Mouse (Mus musculus) ES-E14 (cell line): ENCODE results near the gene Ptn. TPM values are rescaled to one million over a fixed set of nuclear protein-coding genes. Genes with fewer than 3 reads are reported as not detected.

ENCODE experiments used
- DNase-seq: peaks from one replicate; pipeline ENCODE4 v3.0.0-alpha.2; 2013; ENCODE audit warnings: low read depth, low spot score
- H3K27ac ChIP-seq: 2 replicates; pipeline ENCODE4 v1.5.1; 2012; ENCODE audit warnings: low read depth, mild to moderate bottlenecking, low read length, moderate library complexity, mixed read lengths; ENCODE audit not compliant: poor library complexity, insufficient read depth, severe bottlenecking
- H3K36me3 ChIP-seq: 2 replicates; pipeline ENCODE4 v1.6.1; 2012; ENCODE audit warnings: mild to moderate bottlenecking, low read length, moderate library complexity, mixed read lengths; ENCODE audit not compliant: control insufficient read depth, poor library complexity, insufficient read depth, severe bottlenecking
- H3K4me1 ChIP-seq, 2 experiments: fragments of 150-350 bp in 1 of 2; sonication (generic) in 1 of 2; 2 replicates each; pipeline ENCODE4 v1.6.1; 2012; ENCODE audit warnings: low read length in 2 of 2, mild to moderate bottlenecking in 1 of 2, mixed read lengths in 1 of 2; ENCODE audit not compliant: control insufficient read depth in 2 of 2, insufficient read depth in 2 of 2, poor library complexity in 1 of 2
- H3K4me3 ChIP-seq, 2 experiments: fragments of 150-350 bp in 1 of 2; sonication (generic) in 1 of 2; 2 replicates each; pipeline ENCODE4 v1.5.1; 2012; ENCODE audit warnings: low read length in 2 of 2, low read depth in 1 of 2, mild to moderate bottlenecking in 1 of 2, mixed read lengths in 1 of 2; ENCODE audit not compliant: insufficient read depth in 1 of 2, poor library complexity in 1 of 2, severe bottlenecking in 1 of 2
- H3K9ac ChIP-seq: 2 replicates; pipeline ENCODE4 v1.6.1; 2012; ENCODE audit warnings: low read depth, mild to moderate bottlenecking, low read length, mixed read lengths; ENCODE audit not compliant: poor library complexity, insufficient read depth, severe bottlenecking
- H3K9me3 ChIP-seq: fragments of 150-350 bp; sonication (generic); 2 replicates; pipeline ENCODE4 v1.6.1; 2012; ENCODE audit warnings: low read depth, mild to moderate bottlenecking, low read length; ENCODE audit not compliant: control insufficient read depth, insufficient read depth
- CHD2 ChIP-seq: IDR thresholded peaks from 2 replicates; pipeline ENCODE4 v1.6.1; 2014; ENCODE audit warnings: mild to moderate bottlenecking, low read depth, low read length, inconsistent platforms
- HCFC1 ChIP-seq: IDR thresholded peaks from 2 replicates; pipeline ENCODE4 v1.6.1; 2012; ENCODE audit warnings: low read length, inconsistent platforms, borderline replicate concordance; ENCODE audit not compliant: insufficient read depth
- MAFK ChIP-seq: IDR thresholded peaks from 2 replicates; pipeline ENCODE4 v1.6.1; 2014; ENCODE audit warnings: mild to moderate bottlenecking, low read depth, low read length, inconsistent platforms; ENCODE audit not compliant: insufficient read depth
- ZC3H11A ChIP-seq: IDR thresholded peaks from 2 replicates; pipeline ENCODE4 v1.6.1; 2012; ENCODE audit warnings: low read depth, mild to moderate bottlenecking, inconsistent platforms, low read length, borderline replicate concordance
- ZNF384 ChIP-seq: IDR thresholded peaks from 2 replicates; pipeline ENCODE4 v1.6.1; 2012; ENCODE audit warnings: low read depth, low read length, inconsistent platforms
- in situ Hi-C, 2 experiments: fragments of 600-800 bp; cut with MboI; formaldehyde crosslinking; loops; one replicate each; pipeline ENCODE4 v1.15.1; 2025; ENCODE audit warnings: low sequenced_read_pairs in 2 of 2, inconsistent platforms in 1 of 2; ENCODE audit not compliant: unreplicated experiment in 2 of 2
- total RNA-seq: library from RNA; depleted of rRNA; stranded (reverse); fragments of 300-350 nt; gene quantifications from 2 replicates; pipeline ENCODE4 v1.2.3, GENCODE M21; 2012

The Ptn gene
- total RNA-seq, 1 experiment: 3.9 TPM

DNA sequence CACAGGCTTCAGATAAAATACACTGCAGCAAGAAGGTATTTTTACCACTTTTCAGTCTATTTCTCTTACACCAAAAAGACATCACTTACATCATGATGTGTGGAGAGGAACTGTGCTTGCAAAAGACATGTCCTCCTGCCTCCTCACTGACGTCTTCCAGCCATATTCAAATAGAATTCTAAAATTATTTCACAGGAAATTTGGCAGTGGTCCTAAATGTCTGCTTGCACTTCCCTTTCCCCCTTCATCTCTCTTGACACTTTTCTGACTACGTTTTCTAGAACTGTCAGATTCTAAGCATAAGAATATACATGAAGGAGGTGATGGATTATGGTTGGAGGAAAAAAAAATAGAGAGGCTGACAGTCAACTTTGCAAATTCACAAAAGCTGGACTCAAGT, 33.0 kb downstream of the Ptn start:
- in situ Hi-C loops: no loop called here
- H3K9ac ChIP-seq: no peak overlapping the region
- no peak overlapping the region for H3K27ac ChIP-seq
- no peak overlapping the region for H3K4me3 ChIP-seq
- no peak for TF ChIP-seq ZC3H11A
- no peak for TF ChIP-seq HCFC1
- no peak for TF ChIP-seq ZNF384
- no peak for TF ChIP-seq MAFK
- TF ChIP-seq CHD2: no peak
- H3K9me3 ChIP-seq: no peaks in the 10 kb centered on the region
- H3K36me3 ChIP-seq: no peaks in the 10 kb centered on the region
- DNase-seq: no peak
- H3K4me1 ChIP-seq: no peaks in the 10 kb centered on the region

DNA sequence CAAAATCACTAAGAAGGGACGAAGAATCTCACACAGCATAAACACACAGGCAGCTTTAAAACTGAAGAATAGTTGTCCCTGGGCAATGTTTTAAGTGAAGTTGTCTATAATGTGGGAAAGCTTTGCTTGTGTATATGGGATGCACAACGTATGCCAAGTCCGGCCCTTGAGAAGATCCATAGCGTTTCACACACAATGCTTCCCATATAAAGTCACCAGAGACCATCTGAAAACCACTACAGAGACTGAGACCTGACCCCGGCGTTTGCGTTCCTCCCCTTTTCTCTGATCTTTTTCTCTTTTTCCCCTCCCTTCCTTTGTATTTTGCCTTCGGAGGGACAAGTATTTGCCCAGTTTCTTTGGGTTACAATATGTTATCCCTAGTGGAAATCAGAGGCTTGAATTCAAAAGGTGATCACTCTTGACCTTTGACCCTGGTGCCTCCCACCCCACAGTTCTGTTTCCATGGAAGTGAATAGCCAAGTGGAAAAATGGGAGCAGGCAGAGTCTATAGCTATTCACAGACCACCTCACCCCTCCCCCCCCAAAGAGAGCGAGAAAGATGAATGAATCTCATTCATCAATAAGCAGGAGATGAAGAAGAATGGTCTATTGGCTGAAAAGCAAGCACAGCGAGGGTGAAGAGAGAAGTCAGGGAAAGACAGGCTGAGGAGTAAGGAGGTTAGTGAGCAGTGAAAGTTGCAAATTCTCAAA, 34.2 kb downstream of the Ptn start:
- no peak for DNase-seq
- in situ Hi-C loops: no loop called here
- no peak for TF ChIP-seq ZC3H11A
- no peak for TF ChIP-seq ZNF384
- no peak for TF ChIP-seq MAFK
- no peak for TF ChIP-seq HCFC1
- no peak for TF ChIP-seq CHD2
- H3K36me3 ChIP-seq: no peaks in the 10 kb centered on the region
- H3K4me1 ChIP-seq: no peaks in the 10 kb centered on the region
- no peak overlapping the region for H3K9ac ChIP-seq
- H3K9me3 ChIP-seq: no peaks in the 10 kb centered on the region
- H3K27ac ChIP-seq: no peak overlapping the region
- H3K4me3 ChIP-seq: no peak overlapping the region

DNA sequence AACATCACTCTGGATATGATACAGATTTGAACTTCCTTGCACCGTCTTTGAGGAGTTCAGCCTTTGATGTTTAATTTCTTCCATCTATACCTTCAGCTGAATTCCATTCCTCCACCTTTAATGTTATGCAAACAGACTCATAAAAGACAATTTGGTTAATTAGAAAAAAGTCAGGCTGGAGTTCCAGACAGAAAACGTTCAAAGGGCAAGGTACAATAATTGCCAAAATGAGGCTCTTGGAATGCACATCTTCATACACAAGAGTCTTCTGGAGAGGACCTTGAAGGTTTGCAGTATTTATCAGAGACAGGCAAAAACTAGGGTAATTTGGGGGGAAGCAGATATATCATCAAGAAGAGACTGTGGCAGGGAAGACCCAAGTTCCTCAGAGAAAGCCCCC, 37.5 kb downstream of the Ptn start:
- H3K9me3 ChIP-seq: no peaks in the 10 kb centered on the region
- no peak overlapping the region for H3K9ac ChIP-seq
- H3K4me1 ChIP-seq: no peaks in the 10 kb centered on the region
- H3K4me3 ChIP-seq: no peak overlapping the region
- no peaks in the 10 kb centered on the region for H3K36me3 ChIP-seq
- no peak for DNase-seq
- TF ChIP-seq MAFK: no peak
- TF ChIP-seq HCFC1: no peak
- no peak for TF ChIP-seq ZNF384
- TF ChIP-seq ZC3H11A: no peak
- TF ChIP-seq CHD2: no peak
- H3K27ac ChIP-seq: no peak overlapping the region
- in situ Hi-C loops: no loop called here

DNA sequence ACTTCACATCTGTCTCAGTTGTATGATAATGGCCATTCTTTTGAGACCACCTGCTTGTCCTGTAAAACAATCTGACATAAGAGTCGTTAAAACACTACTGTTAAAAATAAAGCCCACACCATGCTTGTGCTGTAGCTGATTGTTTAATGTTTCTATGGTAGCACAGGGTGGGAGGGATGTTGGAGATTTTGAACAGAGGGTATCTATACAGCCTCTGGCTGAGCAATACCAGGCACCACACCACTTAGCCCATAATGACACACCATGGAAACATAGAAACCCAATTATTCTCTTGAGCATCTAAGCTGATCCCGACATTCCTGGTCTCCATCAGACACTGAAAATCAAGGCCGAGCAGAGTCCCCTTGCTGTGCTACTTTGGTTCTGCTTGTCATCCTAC, 41.0 kb downstream of the Ptn start:
- H3K4me1 ChIP-seq: no peaks in the 10 kb centered on the region
- no peak overlapping the region for H3K4me3 ChIP-seq
- DNase-seq: no peak
- no peak overlapping the region for H3K9ac ChIP-seq
- H3K36me3 ChIP-seq: no peaks in the 10 kb centered on the region
- in situ Hi-C loops: no loop called here
- H3K9me3 ChIP-seq: no peaks in the 10 kb centered on the region
- no peak overlapping the region for H3K27ac ChIP-seq
- TF ChIP-seq CHD2 (no peak), MAFK (no peak), ZC3H11A (no peak), ZNF384 (no peak), HCFC1 (no peak)
